Mouse (Mus musculus): ENCODE measurements around the gene Chtf18.
A peak's percentile ranks its signal among the peaks of the same experiment; 100 is the strongest.
"Not testable (repeated sequence)": the region's sequence is repeated elsewhere in the genome, so short reads cannot be mapped to it uniquely, and the experiment has no call there.

The Chtf18 gene

DNA sequence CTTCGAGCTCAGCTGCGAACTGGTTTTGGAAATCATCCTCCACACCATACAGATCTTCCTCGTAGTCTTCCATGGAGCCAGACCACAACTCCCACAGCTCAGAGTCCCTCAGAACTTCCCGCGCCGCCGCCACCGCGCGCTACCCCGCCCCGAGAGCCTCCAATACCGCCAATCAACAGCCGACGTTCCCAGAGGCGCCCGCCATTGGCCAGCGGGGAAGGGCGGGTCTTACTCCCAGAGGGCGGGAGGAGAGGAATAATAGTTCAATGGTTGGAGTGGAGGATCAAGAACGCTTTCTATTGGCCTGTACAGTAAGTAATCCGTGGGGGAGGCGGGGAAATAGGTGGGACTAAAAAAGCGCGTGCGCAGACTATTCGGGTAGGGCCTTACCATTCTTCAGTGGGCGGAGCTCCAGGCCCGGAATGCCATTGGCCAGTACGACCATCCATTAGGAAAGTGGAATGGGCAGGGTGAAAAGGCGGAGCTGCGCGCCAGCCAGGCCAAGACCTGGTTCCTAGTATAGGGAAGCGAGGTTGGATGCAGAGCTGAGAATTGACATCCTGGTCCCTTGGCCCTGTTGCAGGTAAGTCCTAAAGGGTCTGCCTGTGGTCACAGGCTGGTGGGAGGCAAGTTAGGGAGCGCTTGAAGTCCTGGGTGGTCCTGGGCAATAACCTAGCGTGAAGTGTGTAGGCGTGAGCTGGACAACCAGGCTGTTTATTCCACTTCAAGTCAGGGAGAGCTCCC, at the start of gene Chtf18, which contains the start of gene Rpusd1:
Chtf18 (minus strand) TSS at position 155 of the 744 bp plus-strand sequence.
Rpusd1 (plus strand) TSS at position 406 of the 744 bp plus-strand sequence.
- peak; percentile 100 for DNase-seq (ENCODE audit: inconsistent ontology term)

DNA sequence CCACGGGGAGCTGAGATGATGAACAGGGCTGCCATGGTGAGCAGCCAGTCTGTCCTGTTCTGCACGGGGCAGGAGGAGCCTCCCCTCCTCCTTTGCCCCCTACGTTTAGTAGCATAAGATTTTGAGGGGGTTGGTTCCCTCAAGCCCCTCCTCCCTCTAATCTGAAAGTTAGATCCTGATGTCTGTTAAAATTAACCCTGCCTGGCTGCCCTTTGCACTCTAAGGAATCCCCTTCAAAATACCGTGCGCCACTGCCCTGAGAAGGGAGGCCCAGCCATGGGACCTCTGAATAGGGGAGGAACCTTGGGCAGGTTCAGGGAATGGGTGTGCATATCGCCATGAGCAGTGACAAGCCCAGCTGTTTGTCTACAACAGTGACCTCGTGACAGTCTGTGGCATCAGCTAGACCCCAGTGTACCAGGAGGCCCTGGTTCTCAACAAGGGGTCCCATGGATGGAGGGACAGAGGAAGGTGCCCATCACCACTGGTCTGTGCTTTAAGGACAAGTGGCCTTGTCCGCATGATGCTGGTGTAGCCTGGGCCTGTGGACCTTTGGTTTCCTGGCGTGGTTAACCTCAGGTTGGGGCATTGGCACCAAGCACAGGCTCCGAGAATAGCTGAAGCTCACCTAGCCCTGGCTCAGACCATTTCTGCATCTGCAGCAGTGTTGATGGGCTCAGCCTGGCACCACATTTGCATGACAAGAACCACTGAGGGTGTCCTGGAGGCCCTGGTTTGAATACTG, 48.3 kb upstream of the Chtf18 start:
- DNase-seq (ENCODE audit: inconsistent ontology term) = no peak

DNA sequence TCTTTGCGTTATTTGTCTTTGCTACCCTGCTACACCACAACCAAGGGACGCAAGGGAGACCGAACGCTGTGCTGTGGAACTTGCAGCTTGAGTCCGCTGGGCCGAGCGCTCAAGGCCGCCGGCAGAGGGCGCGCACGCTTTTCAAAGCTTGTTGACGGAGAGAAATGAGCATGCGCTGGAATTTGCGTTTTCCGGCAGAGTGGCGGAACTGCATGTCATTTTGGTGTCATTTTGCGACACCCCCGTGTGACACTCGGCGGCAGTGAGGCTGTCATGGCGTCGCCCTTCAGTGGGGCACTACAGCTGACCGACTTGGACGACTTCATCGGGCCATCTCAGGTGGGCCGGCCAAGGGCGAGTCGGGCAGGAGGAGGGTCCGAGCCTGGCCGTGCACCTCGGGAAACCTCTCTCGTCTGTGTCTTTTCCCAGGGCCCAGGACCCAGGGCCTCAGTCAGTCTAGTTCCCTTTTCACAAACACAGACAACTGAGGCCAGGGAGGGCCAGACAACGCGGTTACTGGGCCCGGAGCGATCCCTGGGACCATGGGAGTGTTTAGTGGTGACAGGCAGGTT, 46.4 kb upstream of the Chtf18 start, which contains the start of gene Narfl:
Narfl (plus strand) TSS at position 228 of the 572 bp plus-strand sequence.
- DNase-seq (ENCODE audit: inconsistent ontology term) = peak; percentile 96

DNA sequence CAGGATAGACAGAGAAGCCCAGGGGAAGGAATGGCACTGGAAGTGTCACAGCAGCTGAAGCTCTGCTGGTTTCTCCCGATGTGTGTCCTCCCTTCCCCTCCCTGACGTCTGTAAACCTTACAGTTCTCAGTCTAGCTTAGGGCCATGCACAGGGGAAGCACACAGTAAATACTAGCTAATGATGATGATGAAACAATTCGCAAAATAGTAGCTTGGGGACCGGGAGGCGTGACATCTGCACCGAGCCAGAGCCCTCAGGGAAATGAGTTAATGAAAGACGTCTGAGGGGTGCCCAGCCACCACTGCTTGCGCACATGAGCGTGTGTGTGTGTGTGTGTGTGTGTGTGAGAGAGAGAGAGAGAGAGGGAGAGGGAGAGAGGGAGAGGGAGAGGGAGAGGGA, 42.1 kb upstream of the Chtf18 start:
- no peak for DNase-seq (ENCODE audit: inconsistent ontology term)

DNA sequence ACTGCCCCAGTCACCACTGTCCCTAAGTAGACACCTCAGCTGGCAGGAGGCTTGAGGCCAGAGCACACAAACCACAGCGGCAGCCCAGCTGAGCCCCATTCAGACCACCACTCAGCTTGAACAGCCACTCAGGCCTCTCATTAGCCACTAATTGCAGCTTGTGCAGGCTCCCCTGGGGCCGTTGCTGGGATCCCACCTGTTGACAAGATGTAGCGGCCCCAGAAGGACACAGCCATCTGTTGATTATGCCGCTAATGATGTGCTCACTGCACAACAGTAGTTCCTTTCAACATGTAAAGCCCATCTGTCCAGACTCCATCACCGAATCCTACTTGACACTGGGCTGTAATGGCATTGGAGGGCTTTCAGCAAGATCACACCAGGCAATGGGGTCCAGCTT, 38.7 kb upstream of the Chtf18 start:
- DNase-seq (ENCODE audit: inconsistent ontology term) = peak; percentile 55

DNA sequence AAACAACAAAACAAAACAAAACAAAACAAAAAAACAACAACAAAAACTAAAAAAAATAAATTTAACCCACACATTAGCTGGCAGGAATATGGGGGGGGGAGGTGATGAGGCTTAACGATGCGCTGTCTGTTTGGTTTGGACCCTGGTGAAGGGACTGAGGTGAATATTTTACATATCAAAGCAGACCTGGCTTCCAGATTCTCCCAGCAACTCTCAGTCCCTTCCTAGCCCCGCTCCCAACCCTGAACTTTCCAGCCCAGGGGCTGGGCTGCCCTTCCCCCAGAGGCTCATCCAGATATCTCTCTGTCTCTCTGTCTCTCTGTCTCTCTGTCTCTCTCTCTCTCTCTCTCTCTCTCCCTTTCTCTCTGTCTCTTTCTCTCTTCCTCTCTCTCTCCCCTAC, 35.4 kb upstream of the Chtf18 start:
- no peak for DNase-seq (ENCODE audit: inconsistent ontology term)

DNA sequence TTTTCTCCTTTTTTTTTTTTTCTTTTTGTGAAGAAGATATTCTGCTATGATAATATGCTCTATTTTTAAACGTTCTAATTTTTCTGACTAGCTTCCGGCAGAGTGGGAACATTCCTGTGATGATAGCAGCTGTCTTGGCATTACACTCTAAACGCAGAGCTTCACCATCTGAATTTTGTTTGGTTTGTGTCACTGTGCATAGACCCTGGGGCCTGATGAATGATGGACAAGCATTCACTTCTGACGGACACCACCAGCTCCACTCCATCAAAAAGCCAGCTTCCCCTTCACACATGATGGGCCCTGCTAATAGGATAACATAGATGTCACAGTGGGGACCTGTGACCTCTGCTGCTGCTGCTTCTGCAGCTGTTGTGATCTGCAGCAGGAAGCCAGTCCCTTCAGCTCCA, 34.3 kb upstream of the Chtf18 start:
- no peak for DNase-seq (ENCODE audit: inconsistent ontology term)

DNA sequence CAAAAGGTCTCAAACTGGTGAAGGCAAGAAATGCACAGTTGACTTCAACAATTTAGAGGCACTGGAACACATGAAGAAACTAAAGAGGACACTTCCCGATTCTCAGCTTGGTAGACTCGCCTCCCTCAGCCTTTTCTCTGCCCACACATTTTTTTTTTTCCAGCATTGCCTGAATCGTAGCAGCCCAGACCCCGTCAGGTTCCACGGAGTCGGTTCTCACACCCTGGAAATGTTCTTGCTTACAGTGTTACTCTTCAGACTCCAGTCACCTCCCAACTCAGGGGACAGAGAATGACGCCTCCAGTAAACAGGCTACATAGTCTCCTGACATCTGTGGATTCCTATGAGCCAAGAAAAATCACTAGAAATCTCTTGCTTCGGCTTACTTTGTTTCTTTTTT, 32.9 kb upstream of the Chtf18 start:
- no peak for DNase-seq (ENCODE audit: inconsistent ontology term)

DNA sequence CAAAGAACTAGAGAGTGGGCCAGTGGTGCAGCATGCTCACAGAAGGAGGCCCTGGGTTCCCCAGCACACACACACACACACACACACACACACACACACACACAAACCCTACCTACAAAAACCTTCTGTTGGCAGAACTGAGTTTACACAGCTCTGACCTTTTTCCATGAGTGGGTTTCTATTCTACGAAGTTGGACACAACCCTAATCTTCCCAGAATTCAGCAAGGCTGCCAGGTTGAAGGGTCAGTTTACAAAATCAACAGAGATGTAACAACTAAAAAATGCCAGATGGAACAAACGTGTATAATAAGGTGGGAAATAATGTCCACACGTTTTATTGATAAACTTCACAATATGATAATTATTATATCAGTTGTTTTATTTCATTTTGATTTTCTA, 30.5 kb upstream of the Chtf18 start:
- DNase-seq (ENCODE audit: inconsistent ontology term) = no peak

DNA sequence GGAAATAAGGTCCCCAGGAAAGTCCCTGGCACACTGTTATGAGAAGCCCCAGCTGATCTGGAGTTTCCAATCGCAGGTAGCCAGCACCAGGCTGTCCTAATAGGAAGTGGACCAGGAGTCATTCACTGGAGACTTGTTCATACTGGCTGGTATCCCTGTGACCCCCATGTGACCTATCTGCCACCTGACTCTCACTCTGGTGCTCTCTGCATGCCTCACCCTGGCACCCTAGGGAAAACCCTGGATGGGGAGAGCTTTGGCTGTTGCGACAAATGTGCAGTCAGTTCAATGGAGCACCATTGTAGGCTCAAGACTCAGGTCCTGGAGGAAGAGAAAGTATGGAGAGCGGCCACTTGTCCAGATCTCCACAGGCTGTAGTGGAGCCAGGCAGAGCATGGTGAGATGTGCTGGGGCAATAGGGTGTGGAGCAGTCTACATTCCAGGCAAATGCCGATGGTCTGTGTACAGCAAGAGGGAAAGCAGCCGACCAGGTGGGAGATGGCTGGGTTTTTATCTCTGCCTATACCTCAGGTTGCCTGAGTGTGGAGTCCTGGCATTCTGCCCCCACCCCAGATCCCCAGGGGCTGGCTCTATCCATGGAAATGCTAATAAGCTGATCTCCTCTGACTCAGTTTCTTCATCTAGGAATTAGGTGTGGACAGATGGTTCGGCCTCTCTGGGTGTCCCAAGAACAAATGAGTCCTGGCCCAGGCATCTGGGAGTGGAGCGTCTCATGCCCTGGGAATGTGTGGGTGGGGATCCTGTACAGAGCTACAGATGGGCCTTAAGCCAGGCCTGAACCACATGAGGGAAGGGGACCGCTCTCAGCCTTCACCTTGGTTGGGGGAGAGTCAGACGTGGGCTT, 29.4 kb upstream of the Chtf18 start:
- DNase-seq (ENCODE audit: inconsistent ontology term) = peak; percentile 87

DNA sequence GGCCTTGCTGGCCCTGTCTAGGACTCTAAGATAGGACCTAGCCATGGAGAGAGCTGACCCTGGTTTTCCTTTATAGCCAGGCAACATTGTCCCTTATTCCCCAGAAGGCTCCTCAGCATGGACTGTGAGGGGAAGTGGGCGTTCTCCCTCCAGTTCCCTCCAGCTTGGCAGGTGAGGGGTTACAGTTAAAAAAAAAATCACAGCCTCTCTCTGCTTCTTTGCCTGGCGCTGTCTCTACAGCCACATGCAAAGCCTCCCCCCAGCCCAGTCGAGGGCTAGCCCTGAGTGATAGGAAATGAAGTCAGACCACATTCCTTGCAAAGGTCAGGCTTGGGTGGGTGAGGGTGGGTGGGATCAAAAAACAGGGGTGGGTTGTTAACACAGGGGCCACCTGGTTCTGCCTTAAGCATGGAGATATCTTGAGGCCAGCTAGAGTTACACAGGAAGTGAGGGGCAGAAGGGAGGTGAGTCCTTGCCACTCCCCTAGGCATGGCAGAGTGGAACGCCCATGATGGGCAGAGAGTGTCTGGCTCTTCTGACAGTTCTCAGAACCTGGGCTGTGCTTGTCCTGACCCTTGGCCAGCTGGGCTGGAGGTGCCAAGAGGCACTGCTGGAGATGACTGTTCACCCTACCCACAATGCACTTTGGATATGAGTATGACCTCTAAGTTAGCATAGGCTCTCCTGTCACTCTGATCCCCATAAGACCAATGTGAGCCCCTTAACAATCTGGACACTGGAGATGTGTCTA, 28.6 kb upstream of the Chtf18 start:
- no peak for DNase-seq (ENCODE audit: inconsistent ontology term)

DNA sequence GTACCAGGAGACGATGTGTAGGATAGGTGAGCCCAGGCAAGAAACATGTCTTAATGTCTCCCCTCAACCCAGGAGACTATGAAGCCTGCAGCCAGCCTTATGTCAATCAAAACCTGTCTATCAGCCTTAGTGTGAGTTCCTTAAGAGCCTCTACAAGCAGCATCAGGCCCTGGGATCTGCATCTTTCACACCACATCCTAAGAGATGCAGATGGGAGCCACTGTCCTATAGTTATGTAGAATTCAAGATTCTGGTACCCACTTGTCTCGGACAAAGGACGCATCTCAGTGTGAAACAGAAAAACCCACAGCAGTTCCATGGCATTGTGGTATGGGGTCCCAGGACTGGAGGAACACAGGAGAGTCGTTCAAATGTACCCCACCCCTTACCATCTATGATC, 27.9 kb upstream of the Chtf18 start:
- DNase-seq (ENCODE audit: inconsistent ontology term) = no peak

DNA sequence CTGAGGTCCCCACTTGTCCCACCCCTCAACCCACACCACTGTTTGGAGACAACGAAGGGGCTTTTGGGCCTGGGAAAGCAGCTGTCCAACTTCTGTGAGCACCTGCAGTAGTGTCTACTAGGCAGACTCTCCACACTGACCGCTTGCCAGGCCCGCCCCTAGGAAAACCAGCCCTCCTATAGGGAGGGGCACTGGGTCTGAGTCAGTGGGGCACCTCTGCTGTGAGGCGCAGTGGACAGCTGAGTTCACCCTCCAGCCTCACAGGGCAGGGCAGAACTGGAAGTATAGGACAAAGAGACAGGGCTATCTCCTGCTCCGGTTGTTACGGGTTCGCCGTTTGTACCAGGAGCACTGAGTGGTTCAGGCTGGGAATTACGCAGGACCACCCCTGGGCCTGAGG, 27.0 kb upstream of the Chtf18 start, which contains the start of gene Msln:
Msln (minus strand) TSS at position 138 of the 400 bp plus-strand sequence.
- DNase-seq (ENCODE audit: inconsistent ontology term) = no peak

DNA sequence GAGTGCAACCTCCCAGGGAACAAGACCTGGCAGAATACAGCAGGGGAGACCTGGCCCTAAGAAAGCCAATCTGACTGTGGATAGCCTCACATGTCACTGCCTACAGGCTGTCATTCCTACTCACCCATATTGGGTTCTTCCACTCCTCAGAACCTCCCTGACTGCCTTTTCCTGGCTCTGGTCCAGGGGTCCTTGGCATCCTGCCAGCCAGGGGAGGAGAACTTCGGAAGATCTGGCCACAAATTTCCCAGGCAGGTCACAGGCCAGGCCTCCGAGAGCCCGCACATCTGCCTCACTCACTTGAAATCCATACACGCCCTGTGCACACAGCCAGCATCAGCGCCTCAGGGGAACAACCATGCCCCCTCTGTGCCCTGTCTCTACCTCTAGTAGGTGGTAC, 24.2 kb upstream of the Chtf18 start:
- DNase-seq (ENCODE audit: inconsistent ontology term) = peak; percentile 82

DNA sequence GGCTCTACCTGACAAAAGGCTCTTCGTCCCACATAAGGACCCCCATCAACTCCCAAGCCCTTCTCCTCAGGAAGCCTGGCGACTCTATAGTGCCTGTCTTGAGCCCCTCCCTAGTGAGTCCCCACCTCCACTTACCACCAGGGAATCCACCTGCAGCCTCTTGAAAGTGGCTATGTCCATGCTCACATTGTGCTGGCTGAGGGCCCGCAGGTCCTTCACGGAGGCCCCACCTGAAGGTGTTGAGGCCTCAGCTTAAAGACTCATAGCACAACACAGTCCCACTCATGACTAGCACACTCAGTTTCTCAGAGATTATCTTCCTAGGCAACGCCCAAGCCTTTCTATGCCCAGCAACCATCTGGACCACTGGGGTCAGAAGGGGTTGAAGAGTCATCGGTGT, 22.1 kb upstream of the Chtf18 start:
- no peak for DNase-seq (ENCODE audit: inconsistent ontology term)

DNA sequence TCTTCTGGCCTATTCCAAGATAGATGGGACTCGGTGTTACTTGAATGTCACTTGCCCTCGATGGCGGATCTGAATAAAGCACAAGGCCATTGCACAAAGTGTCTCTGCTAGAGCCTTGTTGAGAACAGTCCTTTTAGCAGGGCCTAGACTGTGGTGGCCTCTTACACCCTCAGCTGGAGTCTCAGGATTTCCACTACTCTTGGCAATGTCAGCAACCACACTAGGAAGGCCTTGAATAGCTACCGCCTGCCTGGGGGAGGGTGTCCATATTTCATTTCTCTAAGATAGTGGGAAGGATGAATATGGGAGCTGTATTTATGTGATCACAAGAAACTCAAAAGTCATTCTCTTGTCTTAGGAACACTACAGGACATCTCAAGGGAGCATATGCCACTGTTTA, 21.0 kb upstream of the Chtf18 start:
- DNase-seq (ENCODE audit: inconsistent ontology term) = no peak

DNA sequence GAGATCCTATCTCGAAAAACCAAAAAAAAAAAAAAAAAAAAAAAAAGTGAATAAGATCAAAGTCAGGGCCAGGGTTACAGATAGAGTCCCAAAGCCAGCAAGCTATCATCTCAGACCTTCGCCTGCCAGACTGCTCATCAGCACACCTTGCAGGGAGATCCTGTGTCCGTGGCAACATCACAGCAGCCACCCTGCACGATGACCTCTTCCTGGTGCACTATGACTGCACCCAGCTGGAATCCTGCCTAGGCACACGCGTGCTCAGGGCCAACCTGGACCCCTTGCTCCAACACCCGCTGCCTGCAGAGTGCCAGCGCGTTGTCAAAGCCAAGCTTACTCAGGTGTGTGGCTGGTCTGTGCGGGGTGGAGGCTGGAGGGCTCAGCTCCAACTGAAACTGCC, 17.1 kb upstream of the Chtf18 start:
- DNase-seq (ENCODE audit: inconsistent ontology term) = no peak

DNA sequence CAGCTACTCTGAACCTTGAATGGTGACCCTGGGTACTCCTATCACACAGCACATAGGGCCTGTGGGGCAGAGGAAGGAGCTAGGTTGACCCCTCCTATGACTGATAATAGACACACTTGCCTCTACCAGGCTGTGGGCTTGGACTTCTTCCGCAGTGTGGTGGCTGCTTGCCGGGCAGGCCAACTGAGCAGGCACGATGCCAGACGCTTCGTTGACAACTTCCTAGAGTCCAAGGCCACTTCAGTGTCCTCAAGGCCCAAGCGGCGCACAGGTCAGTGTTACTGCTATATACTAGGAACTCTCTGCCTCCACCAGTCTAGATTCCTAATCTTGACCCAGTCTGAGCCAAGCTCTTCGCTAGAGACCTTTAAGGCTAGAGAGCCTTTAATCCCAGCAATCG, 16.6 kb upstream of the Chtf18 start:
- DNase-seq (ENCODE audit: inconsistent ontology term) = no peak

DNA sequence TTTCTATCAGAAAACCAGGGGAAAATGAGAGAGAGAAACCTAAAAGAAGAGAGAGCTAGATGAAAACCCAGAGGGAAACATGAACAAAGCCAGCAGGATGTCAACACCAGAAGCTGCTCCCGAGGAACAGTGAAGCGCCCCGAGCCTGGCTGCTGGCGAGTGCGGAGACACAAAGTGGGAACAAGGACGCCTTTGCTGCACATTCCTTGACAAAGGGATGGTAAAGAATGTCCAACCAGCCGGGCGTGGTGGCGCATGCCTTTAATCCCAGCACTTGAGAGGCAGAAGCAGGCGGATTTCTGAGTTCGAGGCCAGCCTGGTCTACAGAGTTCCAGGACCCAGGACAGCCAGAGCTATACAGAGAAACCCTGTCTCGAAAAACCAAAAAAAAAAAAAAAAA, 14.3 kb upstream of the Chtf18 start:
- not testable (repeated sequence) for DNase-seq (ENCODE audit: inconsistent ontology term)

DNA sequence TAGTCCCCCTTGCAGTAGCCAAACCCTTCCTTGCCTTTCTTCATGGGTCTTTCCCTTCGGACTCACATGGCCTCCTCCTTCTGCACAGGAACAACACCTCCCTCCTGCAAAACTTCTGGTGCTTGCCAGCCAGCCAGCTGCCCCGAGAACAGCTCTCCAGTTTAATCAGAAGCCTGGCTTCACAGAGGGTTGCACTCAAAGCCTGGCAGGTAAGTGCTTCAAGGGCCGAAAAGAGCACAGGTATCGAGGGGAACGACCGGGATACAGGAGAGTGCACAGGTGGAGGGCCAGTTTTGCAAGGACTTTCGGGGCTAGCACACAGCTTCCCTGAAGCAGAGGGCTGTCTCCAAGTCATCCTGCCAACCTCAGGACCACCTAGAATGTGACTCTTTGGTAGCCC, 11.6 kb upstream of the Chtf18 start:
- DNase-seq (ENCODE audit: inconsistent ontology term) = no peak

DNA sequence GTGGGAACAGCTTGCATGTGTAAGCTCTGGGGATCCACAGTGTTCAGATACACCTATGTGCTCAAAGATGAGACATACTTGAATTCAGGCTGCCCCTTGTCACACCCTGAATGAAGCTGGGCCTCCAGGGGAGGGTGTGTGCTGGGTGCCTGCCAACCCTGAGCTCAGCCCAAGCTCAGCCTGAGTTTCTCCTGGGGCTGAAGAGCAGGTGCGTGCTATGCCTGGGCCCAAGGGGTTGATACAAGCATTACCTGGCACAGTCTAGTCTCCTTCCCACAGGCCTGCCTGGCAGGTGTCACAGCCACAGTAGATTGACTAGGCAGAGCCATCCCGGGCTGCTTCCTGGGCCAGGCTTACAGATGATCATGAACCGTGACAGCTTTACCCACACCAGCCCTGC, 8.5 kb upstream of the Chtf18 start, which contains the start of gene Mslnl:
Mslnl (plus strand) TSS at position 298 of the 400 bp plus-strand sequence.
- DNase-seq (ENCODE audit: inconsistent ontology term) = no peak
